Mouse (Mus musculus): ENCODE measurements around the gene Irf4. TPM values are rescaled to one million over a fixed set of nuclear protein-coding genes. Genes with fewer than 3 reads are reported as not detected.

The Irf4 gene
- total RNA-seq, 4 experiments from 2014 or later, result 0.17 to 0.18 (median 0.18) TPM

GRCm38 (mm10) chr13:30801886-30802285 lies 52.9 kb downstream of the Irf4 start:
- no peak for DNase-seq (ENCODE audit: low spot score in 2 of 2)

GRCm38 (mm10) chr13:30802336-30802955 lies 53.4 kb downstream of the Irf4 start:
- no peak for DNase-seq (ENCODE audit: low spot score in 2 of 2)

- DNase-seq (ENCODE audit: low spot score in 2 of 2), result no peak
Measured at GRCm38 (mm10) chr13:30809240-30809639, 60.2 kb downstream of the Irf4 start.

DNA sequence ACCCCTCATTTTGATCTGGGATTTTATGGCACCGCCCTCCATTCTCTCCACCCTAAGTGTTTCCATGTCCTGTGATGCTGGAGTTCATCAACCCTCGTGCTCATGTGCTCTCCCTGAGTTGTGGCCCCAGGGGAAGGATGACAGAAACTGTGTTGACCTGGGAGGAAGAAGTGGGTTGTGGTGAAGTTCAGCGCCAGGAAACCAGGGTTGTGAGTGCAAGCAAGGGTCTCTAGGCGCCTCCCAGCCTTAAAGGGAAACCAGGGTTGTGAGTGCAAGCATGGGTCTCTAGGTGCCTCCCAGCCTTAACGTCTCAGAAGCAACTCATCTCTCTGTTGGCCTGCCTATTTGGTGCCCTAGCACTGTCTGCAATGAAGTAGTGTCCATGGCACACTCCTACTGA lies 64.4 kb downstream of the Irf4 start:
- no peak for DNase-seq (ENCODE audit: low spot score in 2 of 2)

GRCm38 (mm10) chr13:30814256-30814655 lies 65.2 kb downstream of the Irf4 start:
- no peak for DNase-seq (ENCODE audit: low spot score in 2 of 2)

Other genes with a start within 250 kb of the Irf4 start
- 100 to 1,000 TPM; 133 to 144 (median 138) TPM for gene Uqcrfs1, start 203.9 kb upstream of the Irf4 start, total RNA-seq (2022)
- 10 to 100 TPM; 23.1 to 25.5 (median 23.9) TPM for gene Dusp22, start 89.2 kb upstream of the Irf4 start, total RNA-seq (2022)
- 1 to 10 TPM in 2 of 4 experiments, under 1 TPM in 2; 0.64 to 1.1 (median 0.90) TPM for gene Hus1b, start 198.5 kb downstream of the Irf4 start, total RNA-seq (2022)
- gene Exoc2, start 224.9 kb downstream of the Irf4 start, total RNA-seq (2022), result 10 to 100 TPM; 37.6 to 42.7 (median 40.4) TPM
- under 1 TPM in 1 of 4 experiments, not detected in 3; 0.18 TPM for gene Gm5447, start 225.0 kb downstream of the Irf4 start, total RNA-seq (2022)